Mouse (Mus musculus): ENCODE data around the gene Cnpy1.
A peak's percentile ranks its signal among the peaks of the same experiment; 100 is the strongest.

The Cnpy1 gene

GRCm38 (mm10) chr5:28161938-28162402 is 83.6 kb downstream of the Cnpy1 start:
- peak; percentile 86 to 89 for DNase-seq

- peak in 1 of 2 experiments; percentile 38 for DNase-seq
These were observed 84.1 kb downstream of the Cnpy1 start for GRCm38 (mm10) chr5:28161383-28161937.

DNA sequence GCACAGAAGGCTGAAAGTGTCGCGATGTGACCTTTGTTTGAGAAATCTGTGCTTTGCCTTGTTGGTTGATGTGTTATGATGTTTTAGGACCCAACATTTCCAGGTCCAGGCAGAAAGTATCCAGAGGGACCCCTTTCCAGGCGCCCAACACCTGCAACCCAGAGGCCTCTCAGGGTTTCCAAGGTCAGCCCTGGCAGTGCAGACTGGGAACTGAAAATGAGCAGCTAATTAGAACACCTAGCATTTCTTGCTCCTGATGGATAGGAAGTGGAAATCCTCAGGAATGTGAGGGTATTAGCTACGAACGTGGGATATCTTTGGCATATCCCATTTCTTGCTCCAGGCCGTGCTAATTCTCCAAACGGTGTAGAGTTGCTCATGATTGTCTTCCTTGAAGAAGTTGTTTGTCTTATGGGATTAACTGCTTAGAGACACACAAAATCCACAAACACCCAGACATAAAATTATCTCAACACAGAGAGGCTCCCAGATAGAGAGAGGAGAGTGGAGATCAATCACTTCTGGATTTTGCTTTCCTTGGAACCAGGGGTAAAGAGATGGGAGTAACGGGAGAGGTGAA is 85.6 kb downstream of the Cnpy1 start:
- no peak for DNase-seq

DNA sequence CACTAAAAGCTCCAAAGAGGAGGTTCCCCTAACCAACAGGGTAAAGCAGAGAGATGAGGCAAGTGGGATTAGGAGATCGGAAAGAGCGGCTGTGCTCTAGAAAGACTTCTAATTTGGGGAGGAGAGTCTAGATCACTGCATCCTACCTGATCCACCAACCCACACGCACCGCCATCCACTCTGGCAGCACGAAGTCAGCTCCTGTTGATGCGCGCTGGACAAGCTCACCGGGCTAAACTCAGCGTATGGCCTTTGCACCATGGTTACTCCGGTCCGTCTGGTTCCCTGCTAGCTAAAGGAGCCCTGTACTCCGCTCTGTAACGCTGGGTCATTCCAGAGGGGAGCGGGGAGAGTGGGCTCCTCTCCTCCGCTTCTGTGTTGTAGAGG is 86.5 kb downstream of the Cnpy1 start:
- no peak for DNase-seq

DNA sequence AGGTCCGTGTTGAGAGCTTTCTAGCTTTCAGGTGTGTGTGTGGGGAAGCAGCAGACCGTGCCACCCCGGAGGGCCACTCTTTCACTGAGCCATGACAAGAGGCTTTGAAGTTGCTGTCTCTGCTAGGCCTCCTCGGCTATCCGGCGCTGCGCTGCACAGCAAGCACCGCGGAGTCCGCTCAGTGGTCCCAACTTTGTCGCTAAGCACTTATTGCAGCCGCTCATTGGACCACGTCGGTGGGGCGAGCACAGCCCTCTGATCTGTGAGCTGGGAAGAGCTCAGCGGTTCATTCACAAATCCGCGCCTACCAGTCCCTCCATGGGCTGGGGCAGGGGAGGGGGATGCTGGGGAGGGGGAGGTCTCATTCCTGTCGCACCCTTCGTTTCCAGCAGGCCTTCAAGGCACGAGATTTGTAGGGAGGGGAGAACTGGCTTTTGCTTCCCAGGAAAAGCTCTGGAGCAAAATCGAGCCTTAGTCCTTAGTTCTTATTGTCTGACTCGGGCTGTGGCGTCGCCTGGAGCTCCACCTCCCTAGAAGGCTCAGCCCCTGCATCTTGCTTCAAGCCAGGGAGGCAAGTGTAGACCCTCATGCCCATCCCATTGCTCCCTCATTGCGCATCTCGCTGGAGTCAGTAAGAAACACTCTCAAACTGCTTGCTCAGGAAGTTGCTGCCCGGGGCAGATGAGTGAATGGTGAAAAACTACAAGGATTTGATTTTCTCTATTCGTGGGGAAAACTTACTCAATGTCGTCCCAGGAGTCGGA is 87.1 kb downstream of the Cnpy1 start:
- no peak for DNase-seq

- DNase-seq = no peak
These were observed 87.8 kb downstream of the Cnpy1 start for GRCm38 (mm10) chr5:28157781-28158180.

DNA sequence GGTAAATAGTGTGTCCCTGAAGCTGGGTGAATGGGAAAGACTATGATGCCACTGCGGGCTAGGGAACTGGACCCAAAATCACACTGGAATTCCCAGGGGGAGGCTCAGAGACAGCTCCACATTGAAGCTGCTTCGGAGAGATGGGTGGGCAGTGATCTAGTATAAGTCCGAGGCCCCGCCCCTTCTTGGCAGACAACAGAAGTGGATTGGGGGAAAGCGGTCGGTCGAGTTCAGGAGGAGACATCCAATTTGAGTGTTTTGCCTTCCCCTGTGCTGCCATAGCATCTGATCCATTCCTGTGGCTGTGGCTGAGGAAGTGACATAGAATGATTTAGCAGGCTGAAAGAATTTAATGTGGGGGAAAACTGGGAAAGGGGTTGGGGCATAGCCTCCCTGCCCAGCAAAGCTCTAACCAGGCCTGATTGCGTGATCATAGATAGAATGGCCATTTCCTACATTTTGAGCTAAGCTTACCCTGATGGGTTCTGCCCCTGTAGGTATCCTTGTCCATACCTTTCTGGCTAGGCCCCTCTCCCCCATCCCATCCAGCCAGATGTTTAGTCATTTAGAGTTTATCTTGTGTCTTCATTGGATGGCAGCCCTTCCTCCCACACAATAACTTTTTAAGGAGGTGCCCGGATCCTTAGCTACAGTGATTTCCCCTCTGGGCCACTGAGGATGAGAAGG is 88.4 kb downstream of the Cnpy1 start:
- DNase-seq = no peak
